Comparison of ENCODE assay signal across 8 mouse cellular contexts in genomic region chr11:88140066-88141060, GRCm38 (mm10). TPM values are rescaled to one million over a fixed set of nuclear protein-coding genes. Genes with fewer than 3 reads are reported as not detected.
DNase-seq lines count a peak whose midpoint lies in the region; ATAC-seq and TF ChIP-seq lines count a peak whose summit lies in the region.

No protein-coding gene starts in this region.

- no peak for TF ChIP-seq RAD21 in MEL (IDR thresholded peaks at IDR 0.05; ENCODE audit: low read depth, low read length)

- peak; percentile 83 to 91 for TF ChIP-seq EP300 in MEL (IDR thresholded peaks at IDR 0.05; ENCODE audit: low read depth in 1 of 2, low read length in 2 of 2)

- peak overlapping the region; percentile 0; the same call in 1 of the 2 replicates for H3K9ac ChIP-seq in MEL (ENCODE audit: control insufficient read depth, low read depth, low read length, poor library complexity, severe bottlenecking)
- peak overlapping the region; percentile 64 for H3K9ac ChIP-seq in forebrain, embryonic 13.5 days

- peak overlapping the region; percentile 40 for H3K27ac ChIP-seq in MEL (ENCODE audit: control insufficient read depth, low read depth, low read length)
- peak overlapping the region; percentile 93 for H3K27ac ChIP-seq in forebrain, embryonic 13.5 days

- H3K4me1 ChIP-seq in MEL (ENCODE audit: control insufficient read depth in 1 of 2, insufficient read depth in 2 of 2, low read length in 2 of 2): peaks cover 7 to 24% of the 10 kb centered on the region in 2 experiments
- peaks cover 52% of the 10 kb centered on the region for H3K4me1 ChIP-seq in forebrain, embryonic 13.5 days

- no peak for TF ChIP-seq POLR2A in MEL (IDR thresholded peaks at IDR 0.05; ENCODE audit: control insufficient read depth in 1 of 2, insufficient read depth in 1 of 2, low read depth in 1 of 2, low read length in 2 of 2, poor library complexity in 1 of 2)

- peaks cover 0 to 17% of the 10 kb centered on the region in 2 experiments; a peak in 2 of 4 replicates for H3K36me3 ChIP-seq in MEL (ENCODE audit: control insufficient read depth in 1 of 2, insufficient read depth in 2 of 2, low read length in 2 of 2)
- peaks cover 3% of the 10 kb centered on the region; the same call in 1 of the 2 replicates for H3K36me3 ChIP-seq in forebrain, embryonic 13.5 days (ENCODE audit: poor library complexity, severe bottlenecking)

- WGBS in forebrain, embryonic 13.5 days: 9% methylated on average over 13 of the region's 13 CpGs

- ATAC-seq in forebrain, embryonic 13.5 days: peak; percentile 44; the same call in 1 of the 2 replicates
- peak; percentile 29; the same call in 1 of the 2 replicates for ATAC-seq in megakaryocyte, adult 5-6 weeks (ENCODE audit: poor library complexity, severe bottlenecking)

- peak; percentile 74 for DNase-seq in heart, adult 8-10 months (ENCODE audit: low spot score)
- no peak for DNase-seq in heart, postnatal 36 days
- DNase-seq in MEL (ENCODE audit: low read depth, low spot score) (peak; percentile 79), adipocyte (ENCODE audit: low spot score) (no peak)
- no peak for DNase-seq in adrenal gland, adult 8-10 months
- DNase-seq in layer of hippocampus, postnatal 36 days: no peak

- no peaks in the 10 kb centered on the region for H3K27me3 ChIP-seq in MEL (ENCODE audit: control insufficient read depth in 1 of 2, insufficient read depth in 2 of 2, low read length in 2 of 2)
- H3K27me3 ChIP-seq in forebrain, embryonic 13.5 days: no peaks in the 10 kb centered on the region

- H3K79me2 ChIP-seq in MEL (ENCODE audit: control insufficient read depth, insufficient read depth, low read length, poor library complexity): no peaks in the 10 kb centered on the region

- H3K4me2 ChIP-seq in forebrain, embryonic 13.5 days: peak overlapping the region; percentile 56

- H3K9me3 ChIP-seq in MEL (replicated peaks; ENCODE audit: insufficient read depth, low read length): no peaks in the 10 kb centered on the region
- no peaks in the 10 kb centered on the region for H3K9me3 ChIP-seq in forebrain, embryonic 13.5 days (replicated peaks)

- peak overlapping the region in 1 of 2 experiments; percentile 1; a peak in 1 of 4 replicates for H3K4me3 ChIP-seq in MEL (ENCODE audit: control insufficient read depth in 1 of 2, insufficient read depth in 1 of 2, low read depth in 2 of 2, low read length in 2 of 2)
- H3K4me3 ChIP-seq in forebrain, embryonic 13.5 days: no peak overlapping the region

- intact Hi-C loops in heart, postnatal 36 days (cut with DNase I): no loop called here

- no peak for TF ChIP-seq CTCF in MEL (IDR thresholded peaks at IDR 0.05 in 2 of 3, conservative IDR thresholded peaks at IDR 0.05 in 1 of 3; ENCODE audit: control insufficient read depth in 1 of 3, insufficient read depth in 1 of 3, low read depth in 2 of 3, low read length in 3 of 3, poor library complexity in 1 of 3, severe bottlenecking in 1 of 3)

TF ChIP-seq in MEL, 35 proteins besides CTCF, POLR2A, EP300 and RAD21:
- peak; percentile 97 for TF ChIP-seq ZNF384 (IDR thresholded peaks at IDR 0.05; ENCODE audit: low read depth, low read length)
- no peak for TF ChIP-seq ZMIZ1 (IDR thresholded peaks at IDR 0.05; ENCODE audit: low read depth, low read length)
- TF ChIP-seq HCFC1 (IDR thresholded peaks at IDR 0.05; ENCODE audit: low read depth, low read length): 0 out of 2 replicates have a peak, but pooled peaks have one; percentile 24
- no peak for TF ChIP-seq SMC3 (IDR thresholded peaks at IDR 0.05; ENCODE audit: low read depth, low read length)
- no peak for TF ChIP-seq JUND (IDR thresholded peaks at IDR 0.05; ENCODE audit: low read depth, low read length)
- no peak for TF ChIP-seq MYB (IDR thresholded peaks at IDR 0.05; ENCODE audit: low read depth, low read length)
- TF ChIP-seq ELF1 (IDR thresholded peaks at IDR 0.05; ENCODE audit: low read depth, low read length): no peak
- TF ChIP-seq MXI1 (IDR thresholded peaks at IDR 0.05; ENCODE audit: low read depth, low read length): 0 out of 2 replicates have a peak, but pooled peaks have one; percentile 65
- no peak; the same call in 1 of the 2 replicates for TF ChIP-seq CHD2 (IDR thresholded peaks at IDR 0.05; ENCODE audit: low read length)
- TF ChIP-seq NELFE (IDR thresholded peaks at IDR 0.05; ENCODE audit: low read depth, low read length): no peak
- no peak for TF ChIP-seq MEF2A (IDR thresholded peaks at IDR 0.05; ENCODE audit: extremely low read depth, insufficient replicate concordance, low read depth, low read length, poor library complexity, severe bottlenecking)
- TF ChIP-seq E2F4 (IDR thresholded peaks at IDR 0.05; ENCODE audit: borderline replicate concordance, low read depth, low read length): no peak
- 0 out of 2 replicates have a peak, but pooled peaks have one; percentile 53 for TF ChIP-seq MAZ (IDR thresholded peaks at IDR 0.05; ENCODE audit: low read depth, low read length)
- TF ChIP-seq USF1 (IDR thresholded peaks at IDR 0.05; ENCODE audit: low read depth, low read length): peak; percentile 93
- TF ChIP-seq SIN3A (IDR thresholded peaks at IDR 0.05; ENCODE audit: low read length): peak; percentile 59
- no peak for TF ChIP-seq TBP (IDR thresholded peaks at IDR 0.05; ENCODE audit: low read depth, low read length)
- peak; percentile 82 for TF ChIP-seq TAL1 (IDR thresholded peaks at IDR 0.05; ENCODE audit: low read length)
- TF ChIP-seq GATA1 (IDR thresholded peaks at IDR 0.05; ENCODE audit: low read depth, low read length): peak; percentile 91
- peak; percentile 95 for TF ChIP-seq RCOR1 (IDR thresholded peaks at IDR 0.05; ENCODE audit: low read depth, low read length)
- TF ChIP-seq BHLHE40 (IDR thresholded peaks at IDR 0.05; ENCODE audit: borderline replicate concordance, low read depth, low read length): peak; percentile 99
- no peak for TF ChIP-seq ZC3H11A (IDR thresholded peaks at IDR 0.05; ENCODE audit: low read depth, low read length)
- TF ChIP-seq MAX (IDR thresholded peaks at IDR 0.05; ENCODE audit: low read length): peak; percentile 84; the same call in 1 of the 2 replicates
- no peak for TF ChIP-seq CHD1 (IDR thresholded peaks at IDR 0.05; ENCODE audit: low read depth, low read length)
- TF ChIP-seq POLR2AphosphoS5 (IDR thresholded peaks at IDR 0.05; ENCODE audit: borderline replicate concordance, low read depth, low read length): no peak
- 0 out of 2 replicates have a peak, but pooled peaks have one; percentile 35 for TF ChIP-seq MAFK (IDR thresholded peaks at IDR 0.05; ENCODE audit: borderline replicate concordance, low read depth, low read length)
- TF ChIP-seq ETS1 (IDR thresholded peaks at IDR 0.05; ENCODE audit: low read depth, low read length): peak; percentile 87
- TF ChIP-seq USF2 (IDR thresholded peaks at IDR 0.05; ENCODE audit: borderline replicate concordance in 1 of 2, insufficient read depth in 1 of 2, low read depth in 1 of 2, low read length in 2 of 2): peak in 1 of 2 experiments; percentile 66; a peak in 2 of 4 replicates
- TF ChIP-seq GABPA (IDR thresholded peaks at IDR 0.05; ENCODE audit: low read depth, low read length): no peak
- TF ChIP-seq MYC (IDR thresholded peaks at IDR 0.05; ENCODE audit: low read depth, low read length): peak; percentile 75; the same call in 1 of the 2 replicates
- no peak for TF ChIP-seq KAT2A (conservative IDR thresholded peaks at IDR 0.05; ENCODE audit: low read depth, low read length)
- TF ChIP-seq ZKSCAN1 (IDR thresholded peaks at IDR 0.05; ENCODE audit: low read depth, low read length): no peak; the same call in 1 of the 2 replicates
- no peak for TF ChIP-seq POLR2AphosphoS2 (IDR thresholded peaks at IDR 0.05; ENCODE audit: low read length)
- no peak for TF ChIP-seq NRF1 (IDR thresholded peaks at IDR 0.05; ENCODE audit: insufficient read depth, low read depth, low read length, poor library complexity, severe bottlenecking)
- no peak for TF ChIP-seq UBTF (IDR thresholded peaks at IDR 0.05; ENCODE audit: borderline replicate concordance, insufficient read depth, low read depth, low read length)
- TF ChIP-seq TCF12 (IDR thresholded peaks at IDR 0.05; ENCODE audit: low read depth, low read length): peak; percentile 96
TF ChIP-seq in MEL: peak in this region for 16.

RNA-seq across cellular contexts. Expression of gene Cuedc1, which starts 42.5 kb away (rescaled TPM):
- total RNA-seq in heart, adult 8-10 months (2022): 10 to 100 TPM; 47.5 to 55.7 (median 51.0) TPM
- total RNA-seq in heart, postnatal 36 days (2021): 10 to 100 TPM; 47.9 to 54.2 TPM
- total RNA-seq in MEL (2012; rRNA removed): 1.0 and 1.1 TPM in 2 replicates
- 1 to 10 TPM in 1 of 2 experiments, not detected in 1; 4.8 TPM for polyA plus RNA-seq in MEL (2012; ENCODE audit: insufficient read depth in 1 of 2, insufficient read length in 2 of 2, low read depth in 1 of 2, low replicate concordance in 2 of 2, missing spikeins in 1 of 2)
- 32.8 and 37.4 TPM in 2 replicates for polyA plus RNA-seq in forebrain, embryonic 13.5 days (2015; fragmentation: Nextera tagmentation; extraction: Ambion mirVana)
- 0.67 and 0.73 TPM in 2 replicates for total RNA-seq in megakaryocyte, adult 5-6 weeks (2015)
- total RNA-seq in megakaryocyte, adult 5-6 weeks (2017): 1.3 and 2.2 TPM in 2 replicates
- 100 to 1,000 TPM in 2 of 4 experiments, 10 to 100 TPM in 2; 46.1 to 114 (median 84.3) TPM for total RNA-seq in adrenal gland, adult 8-10 months (2022)
- 10 to 100 TPM; 27.9 to 31.4 TPM for total RNA-seq in layer of hippocampus, postnatal 36 days (2021)

Comparison
In these comparisons a context has a peak if more than half of its experiments do, and no peak if none do; other contexts are left out.
1. DNase-seq: peak in heart, adult 8-10 months (single experiment) and MEL (single experiment); none in heart, postnatal 36 days (0 of 2), adrenal gland, adult 8-10 months (single experiment), layer of hippocampus, postnatal 36 days (0 of 2) and adipocyte (single experiment).
2. RNA of gene Cuedc1, which starts 42.5 kb away (total RNA-seq): 46.1 to 114 TPM in adrenal gland, adult 8-10 months, 47.9 to 54.2 TPM in heart, postnatal 36 days, 47.5 to 55.7 TPM in heart, adult 8-10 months and 27.9 to 31.4 TPM in layer of hippocampus, postnatal 36 days; 0.67 to 2.2 TPM in megakaryocyte, adult 5-6 weeks and 1.0 to 1.1 TPM in MEL; every median in the first group is over 4 times any median in the second.